Mouse (Mus musculus) kidney, postnatal 4 days (tissue): ENCODE data around the gene Pdss2.
A peak's percentile ranks its signal among the peaks of the same experiment; 100 is the strongest.

Source experiments
- DNase-seq, 2 experiments: peaks; one replicate each; pipeline ENCODE4 v3.0.0; 2021; ENCODE audit warnings: mixed read lengths in 2 of 2

Pdss2 gene

GRCm38 (mm10) chr10:43312658-43313417, 91.6 kb downstream of the Pdss2 start:
- DNase-seq, result no peak

- DNase-seq, result no peak
These were observed 93.9 kb downstream of the Pdss2 start for GRCm38 (mm10) chr10:43315228-43315627.

- DNase-seq, result no peak
These were observed 96.2 kb downstream of the Pdss2 start for GRCm38 (mm10) chr10:43317327-43317951.

- no peak for DNase-seq
These were observed 99.7 kb downstream of the Pdss2 start for GRCm38 (mm10) chr10:43321019-43321418.

- peak in 1 of 2 experiments; percentile 16 for DNase-seq
These were observed 101.3 kb downstream of the Pdss2 start for GRCm38 (mm10) chr10:43322446-43323178.

- no peak for DNase-seq
These were observed 102.1 kb downstream of the Pdss2 start for GRCm38 (mm10) chr10:43323386-43323785.

- DNase-seq, result no peak
These were observed 108.5 kb downstream of the Pdss2 start for GRCm38 (mm10) chr10:43329813-43330212.

- DNase-seq, result no peak
These were observed 109.4 kb downstream of the Pdss2 start for GRCm38 (mm10) chr10:43330691-43331090.

- DNase-seq, result peak; percentile 36 to 50
These were observed 110.8 kb downstream of the Pdss2 start for GRCm38 (mm10) chr10:43331931-43332701.

GRCm38 (mm10) chr10:43335874-43336273, 114.6 kb downstream of the Pdss2 start:
- no peak for DNase-seq

- no peak for DNase-seq
These were observed 115.8 kb downstream of the Pdss2 start for GRCm38 (mm10) chr10:43337110-43337509.

GRCm38 (mm10) chr10:43339811-43340210, 118.5 kb downstream of the Pdss2 start:
- no peak for DNase-seq

GRCm38 (mm10) chr10:43349718-43350117, 128.4 kb downstream of the Pdss2 start:
- no peak for DNase-seq

- no peak for DNase-seq
These were observed 136.6 kb downstream of the Pdss2 start for GRCm38 (mm10) chr10:43357884-43358283.

GRCm38 (mm10) chr10:43362947-43363346, 141.7 kb downstream of the Pdss2 start:
- DNase-seq, result no peak

GRCm38 (mm10) chr10:43363431-43363851, 142.2 kb downstream of the Pdss2 start:
- no peak for DNase-seq

GRCm38 (mm10) chr10:43365909-43366308, 144.6 kb downstream of the Pdss2 start:
- DNase-seq, result no peak

- no peak for DNase-seq
These were observed 147.3 kb downstream of the Pdss2 start for GRCm38 (mm10) chr10:43368611-43369010.

GRCm38 (mm10) chr10:43372315-43372714, 151.0 kb downstream of the Pdss2 start:
- peak; percentile 47 to 66 for DNase-seq

GRCm38 (mm10) chr10:43373035-43373434, 151.7 kb downstream of the Pdss2 start:
- DNase-seq, result no peak

- DNase-seq, result peak; percentile 77 to 80
These were observed 152.4 kb downstream of the Pdss2 start for GRCm38 (mm10) chr10:43373666-43374065.

GRCm38 (mm10) chr10:43375286-43375685, 154.0 kb downstream of the Pdss2 start:
- no peak for DNase-seq

GRCm38 (mm10) chr10:43376749-43377148, 155.5 kb downstream of the Pdss2 start:
- DNase-seq, result no peak
